Mouse (Mus musculus) stomach, embryonic 14.5 days (tissue): ENCODE measurements at regions not wholly inside any gene's neighbourhood (a gene's known extent, or its start where the extent isn't known, plus 50 kb on each side); places are given as distances from the start of the nearest gene placed in this dataset.

Experiments
- ATAC-seq: fragments of 200-750 bp; cut with Nextera tagmentation; 2 replicates; pipeline ENCODE4 v1.8.0; 2017; ENCODE audit warnings: low read depth, moderate TSS enrichment; ENCODE audit not compliant: insufficient number of reproducible peaks, insufficient read depth, low FRiP score
- H3K27ac ChIP-seq: fragments of 300-500 bp; sonication (generic); 2 replicates; pipeline ENCODE4 v1.5.1; 2014; ENCODE audit warnings: mild to moderate bottlenecking, low read length, moderate library complexity, mixed read lengths
- H3K27me3 ChIP-seq: fragments of 300-500 bp; sonication (generic); 2 replicates; pipeline ENCODE4 v1.6.1; 2014; ENCODE audit warnings: low read length, control low read depth, mixed read lengths; ENCODE audit not compliant: control insufficient read depth, insufficient read depth
- H3K36me3 ChIP-seq: fragments of 300-500 bp; sonication (generic); 2 replicates; pipeline ENCODE4 v1.6.1; 2014; ENCODE audit warnings: mild to moderate bottlenecking, control low read depth, low read length, moderate library complexity, mixed read lengths; ENCODE audit not compliant: control insufficient read depth, insufficient read depth
- H3K4me1 ChIP-seq: fragments of 300-500 bp; sonication (generic); 2 replicates; pipeline ENCODE4 v1.6.1; 2014; ENCODE audit warnings: low read length, control low read depth, mixed read lengths; ENCODE audit not compliant: control insufficient read depth, insufficient read depth
- H3K4me2 ChIP-seq: fragments of 300-500 bp; sonication (generic); replicated peaks from 2 replicates; pipeline ENCODE4 v1.6.1; 2014; ENCODE audit warnings: low read depth, low read length, control low read depth
- H3K4me3 ChIP-seq: fragments of 300-500 bp; sonication (generic); 2 replicates; pipeline ENCODE4 v1.5.1; 2014; ENCODE audit warnings: low read depth, low read length, control low read depth
- H3K9ac ChIP-seq: fragments of 300-500 bp; sonication (generic); replicated peaks from 2 replicates; pipeline ENCODE4 v1.6.1; 2014; ENCODE audit warnings: low read depth, mild to moderate bottlenecking, control low read depth, low read length, moderate library complexity, mixed read lengths
- H3K9me3 ChIP-seq: fragments of 300-500 bp; sonication (generic); 2 replicates; pipeline ENCODE4 v1.6.1; 2016; ENCODE audit warnings: low read depth, low read length, control low read depth; ENCODE audit not compliant: control insufficient read depth
- WGBS: fragments of 180-500 bp; shearing (Covaris S2); extraction: QIAGEN DNeasy Blood & Tissue Kit; methylation state at CpG from one replicate; pipeline ENCODE4 v1.1.7; 2014; 5-methylcytosine and 5-hydroxymethylcytosine counted together

GRCm38 (mm10) chr9:84178705-84179104 lies 253.8 kb downstream of the Bckdhb start:
- H3K27me3 ChIP-seq = no peaks in the 10 kb centered on the region
- 0 out of 2 replicates have a peak, but pooled peaks cover under 1% of the 10 kb centered on the region for H3K4me1 ChIP-seq
- no peak overlapping the region for H3K4me3 ChIP-seq
- no peaks in the 10 kb centered on the region for H3K36me3 ChIP-seq
- H3K27ac ChIP-seq = peak overlapping the region; percentile 69
- no peak overlapping the region for H3K4me2 ChIP-seq
- H3K9ac ChIP-seq = no peak overlapping the region
- ATAC-seq = peak; percentile 87
- no peaks in the 10 kb centered on the region for H3K9me3 ChIP-seq
- 31% methylated on average over 5 of the region's 5 CpGs for WGBS

GRCm38 (mm10) chr9:84179238-84179637 lies 254.3 kb downstream of the Bckdhb start:
- Histone ChIP-seq H3K27me3 (no peaks in the 10 kb centered on the region), H3K36me3 (no peaks in the 10 kb centered on the region), H3K9me3 (no peaks in the 10 kb centered on the region), H3K27ac (peak overlapping the region; percentile 62; the same call in 1 of the 2 replicates), H3K4me3 (no peak overlapping the region), H3K9ac (no peak overlapping the region), H3K4me2 (no peak overlapping the region), H3K4me1 (0 out of 2 replicates have a peak, but pooled peaks cover 2% of the 10 kb centered on the region)
- 49% methylated on average over 4 of the region's 4 CpGs for WGBS
- ATAC-seq = no peak

- Histone ChIP-seq H3K36me3 (no peaks in the 10 kb centered on the region), H3K27me3 (no peaks in the 10 kb centered on the region), H3K4me2 (no peak overlapping the region), H3K4me1 (0 out of 2 replicates have a peak, but pooled peaks cover 2% of the 10 kb centered on the region), H3K9ac (no peak overlapping the region), H3K27ac (no peak overlapping the region), H3K4me3 (no peak overlapping the region), H3K9me3 (peaks cover 4% of the 10 kb centered on the region; the same call in 1 of the 2 replicates)
- ATAC-seq = no peak
- 42% methylated on average over 6 of the region's 6 CpGs for WGBS
These were observed 258.9 kb downstream of the Bckdhb start for GRCm38 (mm10) chr9:84183637-84184374.

- 0 out of 2 replicates have a peak, but pooled peaks cover 2% of the 10 kb centered on the region for H3K4me1 ChIP-seq
- H3K27ac ChIP-seq = no peak overlapping the region
- no peaks in the 10 kb centered on the region for H3K27me3 ChIP-seq
- H3K36me3 ChIP-seq = no peaks in the 10 kb centered on the region
- no peak for ATAC-seq
- no peak overlapping the region for H3K4me2 ChIP-seq
- peaks cover 4% of the 10 kb centered on the region; the same call in 1 of the 2 replicates for H3K9me3 ChIP-seq
- 73% methylated on average over 3 of the region's 3 CpGs for WGBS
- H3K9ac ChIP-seq = no peak overlapping the region
- H3K4me3 ChIP-seq = no peak overlapping the region
These were observed 262.6 kb downstream of the Bckdhb start for GRCm38 (mm10) chr9:84187531-84187930.

DNA sequence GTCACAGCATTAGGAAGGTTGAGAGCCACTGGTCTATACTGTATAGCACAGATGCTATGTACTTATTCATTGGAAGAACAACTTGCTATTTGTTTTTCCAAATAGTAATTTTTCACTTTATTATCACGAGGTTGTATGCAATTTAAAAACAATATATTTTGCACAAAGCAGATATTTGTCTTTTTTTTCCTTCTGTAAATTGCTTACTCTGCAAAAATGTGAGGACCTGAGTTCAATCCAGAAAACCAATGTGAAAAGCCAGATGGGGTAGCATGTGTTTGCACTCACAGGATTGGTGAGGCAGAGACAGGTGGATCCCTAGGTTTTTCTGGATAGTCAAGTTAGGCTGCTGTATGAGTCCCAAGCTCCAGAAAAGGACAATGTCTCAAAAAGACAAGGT lies 268.5 kb downstream of the Bckdhb start:
- H3K27ac ChIP-seq = no peak overlapping the region
- H3K4me2 ChIP-seq = no peak overlapping the region
- no peak overlapping the region for H3K9ac ChIP-seq
- H3K4me1 ChIP-seq = no peaks in the 10 kb centered on the region
- no peaks in the 10 kb centered on the region; the same call in 1 of the 2 replicates for H3K9me3 ChIP-seq
- no peaks in the 10 kb centered on the region for H3K36me3 ChIP-seq
- H3K4me3 ChIP-seq = no peak overlapping the region
- 70% methylated on average over 1 of the region's 1 CpGs for WGBS
- no peak for ATAC-seq
- H3K27me3 ChIP-seq = no peaks in the 10 kb centered on the region

DNA sequence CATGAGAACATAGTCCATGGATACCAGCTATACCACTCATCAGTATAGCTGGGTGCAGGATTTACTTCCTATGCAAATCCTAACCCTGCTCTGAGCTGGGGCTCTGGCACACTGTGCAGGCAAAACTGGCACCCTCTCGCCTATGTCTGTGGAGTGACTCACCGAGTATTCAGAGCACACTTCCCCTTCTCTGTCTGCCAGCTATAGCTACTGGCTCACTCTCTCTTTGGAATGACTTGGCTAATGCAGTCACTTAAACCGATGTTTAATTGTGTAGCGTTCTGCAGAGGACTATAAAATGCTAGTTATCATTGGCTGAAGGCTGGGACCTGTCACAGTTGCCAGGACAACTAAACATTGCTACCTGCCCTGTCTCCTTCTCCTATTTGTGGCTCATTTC lies 269.8 kb downstream of the Bckdhb start:
- H3K36me3 ChIP-seq = no peaks in the 10 kb centered on the region
- no peak overlapping the region for H3K4me2 ChIP-seq
- H3K9me3 ChIP-seq = no peaks in the 10 kb centered on the region
- 81% methylated on average over 4 of the region's 4 CpGs for WGBS
- no peak overlapping the region for H3K9ac ChIP-seq
- no peaks in the 10 kb centered on the region for H3K27me3 ChIP-seq
- no peak overlapping the region for H3K27ac ChIP-seq
- ATAC-seq = no peak
- H3K4me1 ChIP-seq = no peaks in the 10 kb centered on the region
- H3K4me3 ChIP-seq = no peak overlapping the region

- WGBS = 84% methylated on average over 4 of the region's 4 CpGs
These were observed 270.4 kb downstream of the Bckdhb start for GRCm38 (mm10) chr9:84195338-84195737.

DNA sequence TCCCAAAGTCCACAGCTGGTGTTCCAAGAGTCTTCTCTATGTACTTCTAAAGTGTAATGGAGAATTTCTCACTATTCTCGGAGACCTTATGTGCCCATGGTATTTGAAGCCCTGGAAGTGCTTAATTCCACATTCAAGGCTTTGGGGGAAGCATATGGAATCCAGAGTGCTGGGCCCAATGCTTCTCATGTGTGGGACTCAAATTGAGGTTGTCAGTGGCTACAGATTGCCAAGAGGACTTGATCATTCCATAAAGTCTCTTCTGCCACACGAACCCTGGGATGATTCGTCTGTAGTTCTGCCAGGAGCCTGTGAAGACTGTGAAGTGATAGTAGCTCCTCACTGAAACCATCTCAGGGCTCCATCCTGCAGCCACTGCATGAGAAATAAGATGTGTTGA lies 275.3 kb downstream of the Bckdhb start:
- H3K4me1 ChIP-seq = no peaks in the 10 kb centered on the region
- H3K9ac ChIP-seq = no peak overlapping the region
- WGBS = 88% methylated on average over 3 of the region's 3 CpGs
- H3K27me3 ChIP-seq = no peaks in the 10 kb centered on the region
- ATAC-seq = no peak
- H3K4me3 ChIP-seq = no peak overlapping the region
- H3K9me3 ChIP-seq = no peaks in the 10 kb centered on the region
- H3K4me2 ChIP-seq = no peak overlapping the region
- no peak overlapping the region for H3K27ac ChIP-seq
- no peaks in the 10 kb centered on the region for H3K36me3 ChIP-seq

More at GRCm38 (mm10) chr9:84195338-84195737, 270.4 kb downstream of the Bckdhb start:
- Histone ChIP-seq H3K4me3 (no peak overlapping the region), H3K9ac (no peak overlapping the region), H3K27me3 (no peaks in the 10 kb centered on the region), H3K27ac (no peak overlapping the region), H3K9me3 (no peaks in the 10 kb centered on the region), H3K36me3 (no peaks in the 10 kb centered on the region), H3K4me2 (no peak overlapping the region), H3K4me1 (no peaks in the 10 kb centered on the region)
- no peak for ATAC-seq

DNA sequence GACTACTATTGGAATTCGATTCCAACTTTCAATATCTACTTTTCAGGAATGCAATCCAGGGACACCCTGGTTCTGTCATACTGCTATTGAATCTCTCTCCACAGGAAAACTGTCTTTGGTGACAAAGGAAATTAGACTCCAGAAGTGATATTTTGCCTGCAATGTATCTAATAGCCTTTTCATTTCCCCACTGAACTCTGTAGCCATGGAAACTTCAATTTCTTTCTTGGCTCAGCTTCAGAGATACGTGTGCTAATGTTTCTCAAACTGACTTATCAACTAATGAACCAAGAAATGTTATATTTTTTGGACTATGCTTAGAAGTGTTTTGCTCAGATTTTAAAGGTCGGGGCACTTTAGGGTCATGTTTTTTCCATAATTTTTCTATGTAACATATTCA lies 279.1 kb downstream of the Bckdhb start:
- no peaks in the 10 kb centered on the region for H3K4me1 ChIP-seq
- H3K4me2 ChIP-seq = no peak overlapping the region
- no peak overlapping the region for H3K27ac ChIP-seq
- 68% methylated on average over 3 of the region's 3 CpGs for WGBS
- no peaks in the 10 kb centered on the region for H3K27me3 ChIP-seq
- no peak overlapping the region for H3K4me3 ChIP-seq
- no peak overlapping the region for H3K9ac ChIP-seq
- no peak for ATAC-seq
- no peaks in the 10 kb centered on the region for H3K9me3 ChIP-seq
- no peaks in the 10 kb centered on the region for H3K36me3 ChIP-seq
